Mouse (Mus musculus) heart, adult 2 months (tissue): ENCODE data around the gene Gramd1b. TPM values are rescaled to one million over a fixed set of nuclear protein-coding genes. Genes with fewer than 3 reads are reported as not detected.

Experiments used
- DNase-seq, 2 experiments: peaks; one replicate each; pipeline ENCODE4 v3.0.0; 2021
- H3K27ac ChIP-seq: fragments of 200-600 bp; 2 replicates; pipeline ENCODE4 v1.8.1; 2022
- H3K27me3 ChIP-seq: fragments of 200-500 bp; 2 replicates; pipeline ENCODE4 v1.6.1; 2012; ENCODE audit warnings: mild to moderate bottlenecking, low read length, inconsistent platforms, mixed read lengths; ENCODE audit not compliant: control insufficient read depth, insufficient read depth
- H3K36me3 ChIP-seq: fragments of 200-500 bp; 2 replicates; pipeline ENCODE4 v1.6.1; 2012; ENCODE audit warnings: low read length, inconsistent platforms; ENCODE audit not compliant: control insufficient read depth, insufficient read depth
- H3K4me1 ChIP-seq: fragments of 200-500 bp; 2 replicates; pipeline ENCODE4 v1.6.1; 2011; ENCODE audit warnings: low read length; ENCODE audit not compliant: control insufficient read depth, insufficient read depth
- H3K4me3 ChIP-seq: fragments of 200-600 bp; 2 replicates; pipeline ENCODE4 v1.8.1; 2022
- H3K79me2 ChIP-seq: fragments of 200-500 bp; replicated peaks from 2 replicates; pipeline ENCODE4 v1.6.1; 2012; ENCODE audit warnings: mild to moderate bottlenecking, inconsistent platforms, low read length, moderate library complexity, mixed read lengths; ENCODE audit not compliant: control insufficient read depth, insufficient read depth
- H3K9ac ChIP-seq: fragments of 200-500 bp; 2 replicates; pipeline ENCODE4 v1.6.1; 2012; ENCODE audit warnings: low read depth, mild to moderate bottlenecking, control low read depth, inconsistent platforms, low read length, mixed read lengths
- CTCF ChIP-seq: fragments of 200-600 bp; IDR thresholded peaks from 2 replicates; pipeline ENCODE4 v1.8.1; 2022; ENCODE audit warnings: antibody characterized with exemption, mild to moderate bottlenecking, moderate library complexity
- EP300 ChIP-seq: fragments of 200-500 bp; IDR thresholded peaks from 2 replicates; pipeline ENCODE4 v1.6.1; 2011; ENCODE audit warnings: low read depth, low read length, control low read depth; ENCODE audit not compliant: insufficient read depth
- POLR2A ChIP-seq: fragments of 200-500 bp; IDR thresholded peaks from 2 replicates; pipeline ENCODE4 v1.6.1; 2011; ENCODE audit warnings: mild to moderate bottlenecking, low read depth, low read length, control low read depth; ENCODE audit not compliant: insufficient read depth
- WGBS: fragments of 180-500 bp; shearing (Covaris S2); methylation state at CpG from one replicate; pipeline ENCODE4 v1.1.7; 2018; 5-methylcytosine and 5-hydroxymethylcytosine counted together
- intact Hi-C: fragments of 180-260 bp; cut with DNase I; formaldehyde crosslinking; loops from one replicate; pipeline ENCODE4 v1.15.1; 2025
- polyA plus RNA-seq: library from polyadenylated mRNA; depleted of rRNA; stranded (reverse); fragments of >200 nt; gene quantifications from 2 replicates; pipeline ENCODE4 v1.2.3, GENCODE M21; 2012
- total RNA-seq, 2 experiments: library from RNA; stranded (reverse); gene quantifications; 2 replicates each; pipeline ENCODE4 v1.2.3; 2021

Gramd1b gene
- total and polyA plus RNA-seq, 3 experiments, result 16.9 to 25.0 (median 17.3) TPM

GRCm38 (mm10) chr9:40304243-40304642 lies 226.9 kb downstream of the Gramd1b start:
- Histone ChIP-seq H3K79me2 (no peaks in the 10 kb centered on the region), H3K4me1 (no peaks in the 10 kb centered on the region), H3K27ac (no peak overlapping the region), H3K36me3 (no peaks in the 10 kb centered on the region), H3K9ac (no peak overlapping the region), H3K27me3 (no peaks in the 10 kb centered on the region), H3K4me3 (no peak overlapping the region)
- WGBS, result 95% methylated on average over 8 of the region's 8 CpGs
- no peak for DNase-seq
- no peak for TF ChIP-seq POLR2A
- TF ChIP-seq EP300, result no peak
- TF ChIP-seq CTCF, result no peak
- intact Hi-C loops, result no loop called here

- 78% methylated on average over 8 of the region's 8 CpGs for WGBS
- Histone ChIP-seq H3K27me3 (no peaks in the 10 kb centered on the region), H3K4me1 (no peaks in the 10 kb centered on the region), H3K27ac (no peak overlapping the region), H3K4me3 (no peak overlapping the region), H3K9ac (no peak overlapping the region), H3K79me2 (no peaks in the 10 kb centered on the region), H3K36me3 (no peaks in the 10 kb centered on the region; the same call in 1 of the 2 replicates)
- intact Hi-C loops, result no loop called here
- no peak for DNase-seq
- TF ChIP-seq POLR2A (no peak), EP300 (0 out of 2 replicates have a peak, but pooled peaks have one; percentile 72)
Measured at GRCm38 (mm10) chr9:40302375-40302774, 228.8 kb downstream of the Gramd1b start.

- no peak for TF ChIP-seq POLR2A
- TF ChIP-seq EP300, result no peak
- TF ChIP-seq CTCF, result no peak
- Histone ChIP-seq H3K27ac (no peak overlapping the region), H3K36me3 (no peaks in the 10 kb centered on the region; the same call in 1 of the 2 replicates), H3K79me2 (no peaks in the 10 kb centered on the region), H3K27me3 (no peaks in the 10 kb centered on the region), H3K4me3 (no peak overlapping the region), H3K9ac (no peak overlapping the region), H3K4me1 (no peaks in the 10 kb centered on the region)
- no peak for DNase-seq
- intact Hi-C loops, result no loop called here
- WGBS, result 75% methylated on average over 5 of the region's 5 CpGs
Measured at GRCm38 (mm10) chr9:40301475-40301874, 229.7 kb downstream of the Gramd1b start.

GRCm38 (mm10) chr9:40300018-40300989 lies 230.9 kb downstream of the Gramd1b start:
- TF ChIP-seq POLR2A (no peak), CTCF (no peak), EP300 (no peak)

GRCm38 (mm10) chr9:40299323-40299722 lies 231.9 kb downstream of the Gramd1b start:
- H3K27ac ChIP-seq, result no peak overlapping the region
- TF ChIP-seq CTCF, result no peak
- no peak for TF ChIP-seq EP300
- no peak for TF ChIP-seq POLR2A
- no peak for DNase-seq
- WGBS, result 94% methylated on average over 7 of the region's 7 CpGs
- H3K36me3 ChIP-seq, result peaks cover 5% of the 10 kb centered on the region
- no peaks in the 10 kb centered on the region for H3K79me2 ChIP-seq
- no peaks in the 10 kb centered on the region for H3K27me3 ChIP-seq
- intact Hi-C loops, result no loop called here
- no peaks in the 10 kb centered on the region for H3K4me1 ChIP-seq
- no peak overlapping the region for H3K9ac ChIP-seq
- H3K4me3 ChIP-seq, result no peak overlapping the region

More at GRCm38 (mm10) chr9:40300018-40300989, 230.9 kb downstream of the Gramd1b start:
- Histone ChIP-seq H3K79me2 (no peaks in the 10 kb centered on the region), H3K9ac (no peak overlapping the region), H3K4me3 (no peak overlapping the region), H3K36me3 (peaks cover 3% of the 10 kb centered on the region), H3K27me3 (no peaks in the 10 kb centered on the region), H3K27ac (no peak overlapping the region), H3K4me1 (no peaks in the 10 kb centered on the region)
- DNase-seq, result no peak
- WGBS, result 90% methylated on average over 15 of the region's 15 CpGs
- intact Hi-C loops, result no loop called here

GRCm38 (mm10) chr9:40297969-40298368 lies 233.2 kb downstream of the Gramd1b start:
- H3K27me3 ChIP-seq, result no peaks in the 10 kb centered on the region
- H3K27ac ChIP-seq, result no peak overlapping the region
- no peaks in the 10 kb centered on the region for H3K4me1 ChIP-seq
- 80% methylated on average over 9 of the region's 9 CpGs for WGBS
- DNase-seq, result no peak
- TF ChIP-seq CTCF (no peak), POLR2A (no peak), EP300 (no peak)
- no peak overlapping the region for H3K9ac ChIP-seq
- intact Hi-C loops, result no loop called here
- peaks cover 5% of the 10 kb centered on the region for H3K36me3 ChIP-seq
- no peak overlapping the region for H3K4me3 ChIP-seq
- no peaks in the 10 kb centered on the region for H3K79me2 ChIP-seq
